Mouse (Mus musculus) liver, adult (tissue): ENCODE measurements around the gene Adnp.

Source experiments
- GATA4 ChIP-seq: IDR thresholded peaks from 2 replicates; pipeline ENCODE4 v1.6.1; 2014; ENCODE audit warnings: mild to moderate bottlenecking, low read length; ENCODE audit not compliant: insufficient replicate concordance

Gene Adnp

DNA sequence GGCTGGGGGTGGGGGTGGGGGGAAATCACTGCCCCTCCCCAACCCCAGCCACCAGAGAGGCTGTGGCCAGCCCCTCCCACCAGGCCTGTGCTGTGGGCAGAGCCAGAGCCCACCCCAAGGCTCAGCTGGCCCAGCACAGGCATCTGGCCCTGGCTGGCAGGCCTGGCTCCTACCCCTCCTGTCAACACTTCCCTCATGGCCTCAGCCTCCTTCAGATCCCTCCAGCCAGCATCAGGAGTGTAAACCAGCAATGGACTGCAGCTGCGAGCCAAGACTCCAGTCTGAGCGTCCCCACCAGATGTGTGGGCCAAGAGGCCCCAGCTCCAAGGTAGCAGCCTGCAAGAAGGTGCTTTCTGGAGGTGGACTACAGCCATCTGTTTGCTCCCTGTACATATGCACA lies 61.5 kb downstream of the Adnp start:
- TF ChIP-seq GATA4: no peak

DNA sequence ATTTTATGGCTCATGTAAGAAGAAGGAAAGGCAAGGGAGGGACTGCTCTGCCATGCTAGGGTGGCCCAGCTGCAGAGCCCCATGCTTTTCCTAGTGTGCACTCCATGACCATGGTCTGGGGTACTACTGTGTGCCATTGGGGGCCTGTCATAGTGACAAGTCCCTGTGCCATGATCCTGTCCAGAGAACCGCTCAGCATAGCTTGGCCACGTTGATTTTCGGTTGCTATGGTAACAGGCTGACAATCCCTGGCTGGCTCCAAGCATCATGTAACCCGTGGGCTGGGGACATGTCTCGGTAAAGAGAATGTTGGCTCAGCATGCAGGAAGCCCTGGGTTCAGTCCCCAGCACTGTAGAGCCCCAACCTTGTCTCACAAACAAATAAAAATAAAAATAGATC lies 63.1 kb downstream of the Adnp start:
- no peak for TF ChIP-seq GATA4

DNA sequence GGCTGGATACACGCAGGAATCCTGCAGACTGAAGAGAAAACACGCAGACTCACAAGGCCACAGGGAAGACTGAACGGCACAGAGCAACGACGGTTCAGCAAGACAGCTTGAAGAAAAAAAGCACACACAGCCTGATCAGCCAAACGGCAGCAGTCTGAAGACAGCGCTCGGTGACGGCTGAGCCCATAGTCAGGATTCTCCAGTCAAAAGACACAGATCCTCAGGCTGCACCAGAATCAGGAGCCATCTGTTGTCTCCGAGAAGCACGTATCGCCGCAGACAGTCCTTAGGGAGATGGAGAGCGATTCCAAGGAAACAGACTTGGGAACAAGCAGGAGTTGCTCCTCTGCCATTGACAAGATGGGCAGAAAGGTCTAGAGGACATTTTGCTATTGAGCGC lies 69.8 kb downstream of the Adnp start:
- TF ChIP-seq GATA4: no peak
